Mouse (Mus musculus) kidney, embryonic 15.5 days (tissue): ENCODE results near the gene Fam184b. TPM values are rescaled to one million over a fixed set of nuclear protein-coding genes. Genes with fewer than 3 reads are reported as not detected.

Experiments used
- polyA plus RNA-seq: library from polyadenylated mRNA; unstranded; fragments of >200 nt; fragmentation: Nextera tagmentation; extraction: Ambion mirVana; gene quantifications from 2 replicates; pipeline ENCODE4 v1.2.1, GENCODE M21; 2015

Fam184b gene
- polyA plus RNA-seq, 1 experiment from 2014 or later = 1.6 TPM

Other genes with a start within 250 kb of the Fam184b start
- 173 and 175 TPM in 2 replicates for gene Qdpr, start 189.4 kb downstream of the Fam184b start, polyA plus RNA-seq
- gene Clrn2, start 185.9 kb downstream of the Fam184b start, polyA plus RNA-seq = not detected in 2 replicates
- gene Lap3, start 146.2 kb downstream of the Fam184b start, polyA plus RNA-seq = 102 and 105 TPM in 2 replicates
- 274 and 287 TPM in 2 replicates for gene Med28, start 119.4 kb downstream of the Fam184b start, polyA plus RNA-seq
- gene Ncapg, start 30.3 kb upstream of the Fam184b start, polyA plus RNA-seq = 55.5 and 60.4 TPM in 2 replicates
- 26.5 and 33.3 TPM in 2 replicates for gene Lcorl, start 218.0 kb upstream of the Fam184b start, polyA plus RNA-seq